ENCODE assay signal across 15 mouse cellular contexts in the genomic region with DNA sequence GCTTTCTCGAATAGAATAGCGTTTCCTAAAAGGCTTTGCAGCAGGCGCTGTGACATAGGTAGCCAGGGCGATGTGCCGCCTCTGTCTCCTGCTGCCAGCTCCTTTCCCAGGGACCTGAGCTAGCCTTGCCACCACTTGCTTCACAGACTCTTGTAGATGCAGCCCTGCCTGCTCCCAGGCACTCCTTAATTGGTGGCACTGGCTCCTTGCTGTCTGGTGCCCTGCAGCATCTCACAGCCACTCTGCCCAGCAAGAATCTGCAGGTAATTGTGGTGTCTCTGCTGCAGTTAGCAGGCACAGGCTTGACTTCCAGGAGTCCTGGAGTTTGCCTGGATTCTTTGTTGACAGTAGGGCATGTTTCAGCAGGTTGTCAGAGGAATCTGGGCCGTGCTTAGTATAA. TPM values are rescaled to one million over a fixed set of nuclear protein-coding genes. Genes with fewer than 3 reads are reported as not detected.
DNase-seq lines count a peak whose midpoint lies in the region; ATAC-seq and TF ChIP-seq lines count a peak whose summit lies in the region.
"Had no signal": no experiment of that assay in that cellular context is flagged by ENCODE, and none has a peak within 500 bp of the region (broad histone marks: within the 10 kb centered on the region; RNA-seq: fewer than 3 reads in every experiment).

No protein-coding gene starts in this region.

- TF ChIP-seq CTCF in lung, adult 2 months (IDR thresholded peaks at IDR 0.05; ENCODE audit: insufficient read depth, low read length) = no peak

- no peak for DNase-seq in forebrain, embryonic 11.5 days (ENCODE audit: low spot score)
- no peak for DNase-seq in lung, adult 2 months
- DNase-seq in limb, embryonic 11.5 days (ENCODE audit: low spot score) = peak; percentile 35
- DNase-seq in Muller cell, postnatal 12 days (ENCODE audit: inconsistent ontology term) = no peak
- DNase-seq in urinary bladder, adult 2 months (ENCODE audit: low spot score) = no peak
- DNase-seq: adrenal gland, postnatal 10 days; cerebellum, adult 18-20 months; layer of hippocampus, postnatal 36 days; right cerebral cortex, postnatal 4 days; thymus, postnatal 14 days had no signal

- ATAC-seq in forebrain, embryonic 11.5 days (replicated peaks; ENCODE audit: low FRiP score) = 0 out of 2 replicates have a peak, but pooled peaks have one; percentile 50
- ATAC-seq in forebrain, embryonic 16.5 days = no peak
- 0 out of 2 replicates have a peak, but pooled peaks have one; percentile 17 for ATAC-seq in lung, embryonic 15.5 days (ENCODE audit: borderline replicate concordance, extremely low read depth, low FRiP score, low TSS enrichment)
- peak; percentile 59; the same call in 1 of the 2 replicates for ATAC-seq in embryonic facial prominence, embryonic 15.5 days (ENCODE audit: insufficient number of reproducible peaks, low FRiP score, low TSS enrichment, low read depth)
- no peak for ATAC-seq in limb, embryonic 11.5 days (ENCODE audit: insufficient number of reproducible peaks, low FRiP score, low TSS enrichment, low read depth)
- ATAC-seq: inflammation-experienced regulatory T-cells, adult 6 months had no signal

- H3K27ac ChIP-seq in forebrain, embryonic 11.5 days (ENCODE audit: low read depth, low read length) = no peak overlapping the region
- no peak overlapping the region for H3K27ac ChIP-seq in forebrain, embryonic 16.5 days (ENCODE audit: low read length)
- no peak overlapping the region for H3K27ac ChIP-seq in lung, embryonic 15.5 days
- H3K27ac ChIP-seq in embryonic facial prominence, embryonic 15.5 days (replicated peaks) = 0 out of 2 replicates have a peak overlapping the region, but pooled peaks have one; percentile 44
- no peak overlapping the region for H3K27ac ChIP-seq in limb, embryonic 11.5 days (replicated peaks; ENCODE audit: low read depth, low read length)
- H3K27ac ChIP-seq: heart, embryonic 15.5 days had no signal

- no peaks in the 10 kb centered on the region for H3K36me3 ChIP-seq in forebrain, embryonic 11.5 days (ENCODE audit: control insufficient read depth, insufficient read depth, low read length)
- H3K36me3 ChIP-seq in forebrain, embryonic 16.5 days (ENCODE audit: control insufficient read depth, insufficient read depth) = no peaks in the 10 kb centered on the region
- no peaks in the 10 kb centered on the region for H3K36me3 ChIP-seq in lung, embryonic 15.5 days
- H3K36me3 ChIP-seq in embryonic facial prominence, embryonic 15.5 days = no peaks in the 10 kb centered on the region
- no peaks in the 10 kb centered on the region for H3K36me3 ChIP-seq in limb, embryonic 11.5 days (ENCODE audit: control insufficient read depth, insufficient read depth, low read length)
- H3K36me3 ChIP-seq: heart, embryonic 15.5 days had no signal

- H3K9me3 ChIP-seq in forebrain, embryonic 11.5 days (ENCODE audit: control insufficient read depth, low read length) = no peaks in the 10 kb centered on the region
- no peaks in the 10 kb centered on the region for H3K9me3 ChIP-seq in forebrain, embryonic 16.5 days (ENCODE audit: control insufficient read depth, low read length)
- no peaks in the 10 kb centered on the region for H3K9me3 ChIP-seq in lung, embryonic 15.5 days
- H3K9me3 ChIP-seq in embryonic facial prominence, embryonic 15.5 days (replicated peaks) = no peaks in the 10 kb centered on the region
- no peaks in the 10 kb centered on the region for H3K9me3 ChIP-seq in limb, embryonic 11.5 days (ENCODE audit: control insufficient read depth, low read length)
- H3K9me3 ChIP-seq: heart, embryonic 15.5 days had no signal

- no peaks in the 10 kb centered on the region for H3K27me3 ChIP-seq in forebrain, embryonic 11.5 days (ENCODE audit: control insufficient read depth, insufficient read depth, low read length)
- no peaks in the 10 kb centered on the region for H3K27me3 ChIP-seq in forebrain, embryonic 16.5 days (replicated peaks; ENCODE audit: control insufficient read depth, insufficient read depth, low read length)
- H3K27me3 ChIP-seq in lung, embryonic 15.5 days = no peaks in the 10 kb centered on the region
- no peaks in the 10 kb centered on the region for H3K27me3 ChIP-seq in embryonic facial prominence, embryonic 15.5 days
- H3K27me3 ChIP-seq in limb, embryonic 11.5 days (ENCODE audit: control insufficient read depth, insufficient read depth, low read length) = no peaks in the 10 kb centered on the region
- H3K27me3 ChIP-seq: heart, embryonic 15.5 days had no signal

- H3K4me3 ChIP-seq in forebrain, embryonic 11.5 days (ENCODE audit: low read depth, low read length) = no peak overlapping the region
- H3K4me3 ChIP-seq in forebrain, embryonic 16.5 days (replicated peaks; ENCODE audit: low read length) = no peak overlapping the region
- no peak overlapping the region for H3K4me3 ChIP-seq in lung, embryonic 15.5 days
- no peak overlapping the region for H3K4me3 ChIP-seq in lung, adult 2 months (replicated peaks; ENCODE audit: extremely low read depth, low read depth, low read length)
- no peak overlapping the region for H3K4me3 ChIP-seq in embryonic facial prominence, embryonic 15.5 days (replicated peaks)
- no peak overlapping the region for H3K4me3 ChIP-seq in limb, embryonic 11.5 days (ENCODE audit: low read depth, low read length)
- H3K4me3 ChIP-seq: heart, embryonic 15.5 days had no signal

- WGBS in forebrain, embryonic 11.5 days = 28% methylated on average over 6 of the region's 6 CpGs
- WGBS in forebrain, embryonic 16.5 days = 12% methylated on average over 6 of the region's 6 CpGs
- 42% methylated on average over 6 of the region's 6 CpGs for WGBS in lung, embryonic 15.5 days
- WGBS in lung, adult 2 months = 64% methylated on average over 6 of the region's 6 CpGs
- WGBS in embryonic facial prominence, embryonic 15.5 days = 24% methylated on average over 6 of the region's 6 CpGs
- WGBS in limb, embryonic 11.5 days = 34% methylated on average over 6 of the region's 6 CpGs

- no peak for TF ChIP-seq POLR2A in lung, adult 2 months (IDR thresholded peaks at IDR 0.05; ENCODE audit: borderline replicate concordance, extremely low read depth, low read depth, low read length)

- peaks cover 4% of the 10 kb centered on the region; the same call in 1 of the 2 replicates for H3K4me1 ChIP-seq in forebrain, embryonic 11.5 days (replicated peaks; ENCODE audit: control insufficient read depth, insufficient read depth, low read length)
- H3K4me1 ChIP-seq in forebrain, embryonic 16.5 days (replicated peaks; ENCODE audit: control insufficient read depth, insufficient read depth, low read length) = 0 out of 2 replicates have a peak, but pooled peaks cover 4% of the 10 kb centered on the region
- peaks cover 11% of the 10 kb centered on the region; the same call in 1 of the 2 replicates for H3K4me1 ChIP-seq in lung, embryonic 15.5 days
- no peaks in the 10 kb centered on the region; the same call in 1 of the 2 replicates for H3K4me1 ChIP-seq in lung, adult 2 months (ENCODE audit: control insufficient read depth, insufficient read depth, low read length)
- H3K4me1 ChIP-seq in embryonic facial prominence, embryonic 15.5 days = peaks cover 18% of the 10 kb centered on the region; the same call in 1 of the 2 replicates
- no peaks in the 10 kb centered on the region for H3K4me1 ChIP-seq in limb, embryonic 11.5 days (ENCODE audit: control insufficient read depth, insufficient read depth, low read length)

- no peak overlapping the region for H3K9ac ChIP-seq in forebrain, embryonic 11.5 days (ENCODE audit: low read length)
- no peak overlapping the region for H3K9ac ChIP-seq in forebrain, embryonic 16.5 days (replicated peaks; ENCODE audit: low read depth, low read length)
- H3K9ac ChIP-seq in lung, embryonic 15.5 days = no peak overlapping the region
- H3K9ac ChIP-seq in embryonic facial prominence, embryonic 15.5 days = no peak overlapping the region
- H3K9ac ChIP-seq in limb, embryonic 11.5 days (ENCODE audit: low read length) = no peak overlapping the region
- H3K9ac ChIP-seq: heart, embryonic 15.5 days had no signal

- H3K4me2 ChIP-seq in forebrain, embryonic 11.5 days (ENCODE audit: low read depth, low read length, severe bottlenecking) = no peak overlapping the region
- no peak overlapping the region for H3K4me2 ChIP-seq in forebrain, embryonic 16.5 days (ENCODE audit: low read length)
- H3K4me2 ChIP-seq in lung, embryonic 15.5 days = no peak overlapping the region
- no peak overlapping the region for H3K4me2 ChIP-seq in embryonic facial prominence, embryonic 15.5 days (replicated peaks)
- no peak overlapping the region for H3K4me2 ChIP-seq in limb, embryonic 11.5 days (ENCODE audit: low read depth, severe bottlenecking)
- H3K4me2 ChIP-seq: heart, embryonic 15.5 days had no signal

RNA-seq across cellular contexts. Expression of gene Fam84b, which starts 7.3 kb away (rescaled TPM):
- 21.9 and 24.9 TPM in 2 replicates for polyA plus RNA-seq in forebrain, embryonic 11.5 days (2014; fragmentation: Nextera tagmentation; extraction: Ambion mirVana)
- polyA plus RNA-seq in forebrain, embryonic 16.5 days (2015; fragmentation: Nextera tagmentation; extraction: Ambion mirVana) = 11.5 and 13.9 TPM in 2 replicates
- 27.1 and 29.0 TPM in 2 replicates for polyA plus RNA-seq in lung, embryonic 15.5 days (2015; fragmentation: Nextera tagmentation; extraction: Ambion mirVana)
- 38.2 and 40.9 TPM in 2 replicates for polyA plus RNA-seq in lung, adult 2 months (2012; rRNA removed)
- 8.5 and 10.1 TPM in 2 replicates for polyA plus RNA-seq in embryonic facial prominence, embryonic 15.5 days (2015; fragmentation: Nextera tagmentation; extraction: Ambion mirVana)
- 7.0 and 7.1 TPM in 2 replicates for polyA plus RNA-seq in limb, embryonic 11.5 days (2014; fragmentation: Nextera tagmentation; extraction: Ambion mirVana)
- 17.7 and 18.8 TPM in 2 replicates for polyA plus RNA-seq in urinary bladder, adult 2 months (2012; rRNA removed)

Comparison
In these comparisons a context has a peak if more than half of its experiments do, and no peak if none do; other contexts are left out.
1. ATAC-seq: peak in forebrain, embryonic 11.5 days (single experiment), lung, embryonic 15.5 days (single experiment) and embryonic facial prominence, embryonic 15.5 days (single experiment); none in forebrain, embryonic 16.5 days (single experiment) and limb, embryonic 11.5 days (single experiment).